Mouse (Mus musculus): ENCODE results near the gene Hist1h4h.

Hist1h4h gene

GRCm38 (mm10) chr13:23530901-23531875 lies at the start of gene Hist1h4h:
TSS of gene Hist1h4h (plus strand) at chr13:23531050.
- ATAC-seq (ENCODE audit: insufficient number of reproducible peaks, low FRiP score, low TSS enrichment), result peak; percentile 83

- ATAC-seq (ENCODE audit: insufficient number of reproducible peaks, low FRiP score, low TSS enrichment), result no peak
Measured at GRCm38 (mm10) chr13:23483153-23483552, 47.7 kb upstream of the Hist1h4h start.

- no peak for ATAC-seq (ENCODE audit: insufficient number of reproducible peaks, low FRiP score, low TSS enrichment)
Measured at GRCm38 (mm10) chr13:23485271-23485670, 45.6 kb upstream of the Hist1h4h start.

GRCm38 (mm10) chr13:23488400-23489322 lies 42.2 kb upstream of the Hist1h4h start, which contains the start of gene Btn2a2:
TSS of gene Btn2a2 (minus strand) at chr13:23488857.
- ATAC-seq (ENCODE audit: insufficient number of reproducible peaks, low FRiP score, low TSS enrichment), result peak; percentile 99

GRCm38 (mm10) chr13:23490863-23491262 lies 40.0 kb upstream of the Hist1h4h start:
- ATAC-seq (ENCODE audit: insufficient number of reproducible peaks, low FRiP score, low TSS enrichment), result no peak

GRCm38 (mm10) chr13:23491263-23491662 lies 39.6 kb upstream of the Hist1h4h start:
- ATAC-seq (ENCODE audit: insufficient number of reproducible peaks, low FRiP score, low TSS enrichment), result no peak

- ATAC-seq (ENCODE audit: insufficient number of reproducible peaks, low FRiP score, low TSS enrichment), result no peak
Measured at GRCm38 (mm10) chr13:23491990-23492389, 38.9 kb upstream of the Hist1h4h start.

GRCm38 (mm10) chr13:23495526-23495925 lies 35.3 kb upstream of the Hist1h4h start:
- no peak for ATAC-seq (ENCODE audit: insufficient number of reproducible peaks, low FRiP score, low TSS enrichment)

GRCm38 (mm10) chr13:23497656-23498321 lies 33.1 kb upstream of the Hist1h4h start:
- no peak for ATAC-seq (ENCODE audit: insufficient number of reproducible peaks, low FRiP score, low TSS enrichment)

- no peak for ATAC-seq (ENCODE audit: insufficient number of reproducible peaks, low FRiP score, low TSS enrichment)
Measured at GRCm38 (mm10) chr13:23498653-23499052, 32.2 kb upstream of the Hist1h4h start.

GRCm38 (mm10) chr13:23499943-23500342 lies 30.9 kb upstream of the Hist1h4h start:
- ATAC-seq (ENCODE audit: insufficient number of reproducible peaks, low FRiP score, low TSS enrichment), result no peak

GRCm38 (mm10) chr13:23500424-23501200 lies 30.2 kb upstream of the Hist1h4h start:
- ATAC-seq (ENCODE audit: insufficient number of reproducible peaks, low FRiP score, low TSS enrichment), result no peak

- ATAC-seq (ENCODE audit: insufficient number of reproducible peaks, low FRiP score, low TSS enrichment), result no peak
Measured at GRCm38 (mm10) chr13:23501511-23501910, 29.3 kb upstream of the Hist1h4h start.

- ATAC-seq (ENCODE audit: insufficient number of reproducible peaks, low FRiP score, low TSS enrichment), result no peak
Measured at GRCm38 (mm10) chr13:23502031-23502567, 28.8 kb upstream of the Hist1h4h start.

GRCm38 (mm10) chr13:23502916-23503315 lies 27.9 kb upstream of the Hist1h4h start:
- no peak for ATAC-seq (ENCODE audit: insufficient number of reproducible peaks, low FRiP score, low TSS enrichment)

GRCm38 (mm10) chr13:23503797-23504196 lies 27.1 kb upstream of the Hist1h4h start:
- no peak for ATAC-seq (ENCODE audit: insufficient number of reproducible peaks, low FRiP score, low TSS enrichment)

- ATAC-seq (ENCODE audit: insufficient number of reproducible peaks, low FRiP score, low TSS enrichment), result no peak
Measured at GRCm38 (mm10) chr13:23505662-23506345, 25.0 kb upstream of the Hist1h4h start.

- no peak for ATAC-seq (ENCODE audit: insufficient number of reproducible peaks, low FRiP score, low TSS enrichment)
Measured at GRCm38 (mm10) chr13:23506351-23506750, 24.5 kb upstream of the Hist1h4h start.

Data from cerebellum, adult (tissue).